Mouse (Mus musculus) 3T3-L1 (cell line): ENCODE measurements around the gene Spg11.
"Not testable (repeated sequence)": the region's sequence is repeated elsewhere in the genome, so short reads cannot be mapped to it uniquely, and the experiment has no call there.

Source experiments
- DNase-seq: peaks from one replicate; pipeline ENCODE4 v3.0.0-alpha.2; 2015; ENCODE audit warnings: low read depth, low spot score

Gene Spg11

GRCm38 (mm10) chr2:122065200-122065969 lies 52.8 kb downstream of the Spg11 start:
- DNase-seq: no peak

- no peak for DNase-seq
These were observed 58.6 kb downstream of the Spg11 start for GRCm38 (mm10) chr2:122059365-122060115.

DNA sequence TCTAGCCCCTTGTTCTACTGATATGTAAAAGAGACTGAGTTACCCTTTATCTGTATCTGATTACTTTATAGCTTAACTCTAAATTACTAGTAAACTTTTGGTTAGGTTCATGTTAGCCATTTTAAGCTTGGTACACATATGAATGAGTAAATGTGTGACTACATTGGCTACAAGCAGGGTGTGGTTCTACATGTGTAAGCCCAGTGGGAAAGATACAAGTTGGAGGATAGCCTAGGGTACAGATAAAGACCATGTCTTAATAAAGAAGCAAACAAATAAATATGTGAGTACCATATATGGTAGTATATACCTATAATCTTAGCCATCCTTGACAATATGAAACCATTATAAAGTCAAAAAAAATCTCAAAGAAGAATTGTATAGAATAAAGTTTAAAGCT lies 74.3 kb downstream of the Spg11 start:
- no peak for DNase-seq

DNA sequence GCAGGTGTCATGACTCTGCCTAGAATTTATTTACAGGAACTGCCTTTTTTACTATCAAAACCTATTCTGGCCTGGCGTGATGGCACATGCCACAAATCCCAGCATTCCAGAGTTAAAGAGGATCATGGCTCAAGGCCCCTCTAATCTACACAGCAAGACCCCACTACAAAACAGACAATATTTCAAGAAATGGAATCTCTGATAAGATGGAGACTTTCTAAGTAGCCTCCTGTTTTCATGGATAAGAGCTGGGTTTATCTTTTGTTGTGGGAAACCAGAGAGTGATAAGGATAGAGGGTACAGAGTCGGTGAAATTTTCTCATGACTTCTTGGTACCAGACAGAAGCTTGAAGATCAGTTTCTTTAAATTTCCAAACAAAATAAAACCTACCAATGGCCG lies 82.1 kb downstream of the Spg11 start:
- DNase-seq: no peak

GRCm38 (mm10) chr2:122031970-122032369 lies 86.2 kb downstream of the Spg11 start:
- DNase-seq: no peak

- DNase-seq: peak; percentile 72
These were observed 89.2 kb downstream of the Spg11 start for GRCm38 (mm10) chr2:122028756-122029700.

DNA sequence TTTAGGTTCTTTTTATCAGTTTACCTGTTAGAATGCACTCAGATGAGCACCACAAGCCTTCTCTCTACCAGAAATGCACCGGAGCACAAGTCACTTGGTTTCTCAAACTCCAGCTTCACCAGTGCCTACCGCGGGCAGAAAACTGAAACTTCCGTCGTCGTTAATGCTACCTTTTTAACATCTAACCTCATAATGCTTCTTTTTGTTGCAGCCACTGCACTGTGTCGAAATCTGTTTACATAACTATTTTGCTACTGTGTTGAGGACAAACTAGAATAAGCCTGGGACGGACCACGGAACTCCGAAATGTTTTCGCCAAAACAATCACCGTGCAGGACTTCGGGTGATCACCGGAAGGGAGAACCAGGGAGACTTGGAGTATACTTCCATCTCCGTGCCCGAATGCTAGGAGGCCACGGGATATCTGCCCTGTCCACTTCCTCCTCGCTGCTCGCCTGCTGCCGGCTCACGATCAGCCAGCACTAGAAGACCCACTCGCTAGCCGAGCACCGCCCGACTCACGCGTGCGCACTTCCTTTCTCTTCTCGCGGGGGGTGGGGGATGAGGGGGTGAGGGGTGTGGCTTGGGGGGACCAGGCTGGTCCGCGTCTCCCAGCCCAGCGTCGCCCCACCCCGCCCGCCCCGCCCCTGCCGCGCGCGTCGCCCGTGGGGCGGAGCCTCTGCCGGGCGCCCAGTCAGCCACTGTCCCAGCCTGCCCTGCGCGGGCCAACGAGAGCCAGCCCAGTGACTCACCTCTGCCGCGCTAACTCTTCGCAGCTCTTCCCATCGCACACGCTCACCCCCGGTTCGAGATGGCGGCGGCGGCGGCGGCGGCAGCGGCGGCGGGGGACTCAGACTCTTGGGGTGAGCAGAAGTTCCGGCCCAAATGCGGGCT lies 90.1 kb downstream of the Spg11 start, which contains the start of gene Eif3j1:
Gene Eif3j1 (plus strand): TSS at position 685 of the 894 bp plus-strand sequence.
- peak; percentile 91 for DNase-seq

DNA sequence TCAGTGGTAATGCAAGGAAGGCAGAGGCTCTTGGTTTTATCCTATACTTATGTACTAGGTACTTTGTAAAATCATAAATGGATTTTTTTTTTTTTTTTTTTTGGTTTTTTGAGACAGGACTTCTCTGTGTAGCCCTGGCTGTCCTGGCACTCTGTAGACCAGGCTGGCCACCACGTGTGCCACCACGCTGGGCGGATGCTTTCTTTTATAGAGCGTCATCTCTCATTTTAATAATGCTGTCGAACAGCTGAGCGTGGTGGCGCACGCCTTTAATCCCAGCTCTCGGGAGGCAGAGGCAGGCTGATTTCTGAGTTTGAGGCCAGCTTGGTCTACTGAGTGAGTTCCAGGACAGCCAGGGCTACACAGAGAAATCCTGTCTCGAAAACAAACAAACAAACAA lies 91.1 kb downstream of the Spg11 start:
- not testable (repeated sequence) for DNase-seq

DNA sequence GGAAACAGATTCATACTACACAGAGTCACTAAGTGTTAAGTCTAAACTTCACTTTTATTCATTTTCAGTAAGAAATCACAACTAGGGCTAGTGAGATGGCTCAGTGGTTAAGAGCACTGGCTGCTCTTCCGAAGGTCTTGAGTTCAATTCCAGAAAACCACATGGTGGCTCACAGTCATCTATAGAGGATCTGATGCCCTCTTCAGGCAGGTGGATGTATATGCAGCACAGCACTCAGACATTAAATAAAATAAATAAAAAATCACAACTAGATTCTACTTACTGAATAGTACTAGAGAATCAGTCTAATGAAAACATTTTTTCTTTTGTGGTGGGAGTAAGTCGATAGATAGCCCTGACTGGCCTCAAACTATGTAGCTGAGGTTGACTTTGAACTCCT lies 95.9 kb downstream of the Spg11 start:
- DNase-seq: peak; percentile 42

DNA sequence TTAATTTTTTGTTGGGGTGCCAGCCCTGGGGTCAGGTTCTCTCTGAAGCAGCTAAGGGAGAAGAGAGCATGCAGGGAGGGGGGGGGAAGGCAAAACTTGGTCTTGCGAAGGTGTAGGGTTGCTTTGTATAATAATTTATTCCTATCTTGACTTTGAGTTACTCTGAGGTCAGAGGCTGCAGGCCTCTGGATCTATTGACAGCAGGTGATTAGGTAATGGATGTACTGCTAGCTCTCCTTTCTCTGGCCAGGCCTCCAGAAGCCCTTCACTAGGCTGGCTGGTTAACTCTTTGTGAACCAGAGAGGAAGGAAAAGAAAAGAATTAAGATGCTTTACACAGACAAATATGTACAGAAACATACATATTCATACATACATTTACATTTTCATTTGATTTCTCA lies 99.5 kb downstream of the Spg11 start:
- DNase-seq: no peak

- no peak for DNase-seq
These were observed 106.7 kb downstream of the Spg11 start for GRCm38 (mm10) chr2:122011441-122011840.

GRCm38 (mm10) chr2:122008832-122009231 lies 109.4 kb downstream of the Spg11 start:
- no peak for DNase-seq
